Mouse (Mus musculus) CD4-positive, CD25-positive, alpha-beta regulatory T cell (primary cell): ENCODE data around the gene Acox3. TPM values are rescaled to one million over a fixed set of nuclear protein-coding genes. Genes with fewer than 3 reads are reported as not detected.

Experiments used
- polyA plus RNA-seq: library from polyadenylated mRNA; unstranded; fragments of 100-300 nt; shearing (Covaris generic); gene quantifications from one replicate; pipeline ENCODE4 v1.2.1, GENCODE M21; 2017

Acox3 gene
- 40.6 TPM for polyA plus RNA-seq

GRCm38 (mm10) chr5:35582445-35583220 lies at the start of gene Acox3:
Gene Acox3 (plus strand): TSS chr5:35583040.

DNA sequence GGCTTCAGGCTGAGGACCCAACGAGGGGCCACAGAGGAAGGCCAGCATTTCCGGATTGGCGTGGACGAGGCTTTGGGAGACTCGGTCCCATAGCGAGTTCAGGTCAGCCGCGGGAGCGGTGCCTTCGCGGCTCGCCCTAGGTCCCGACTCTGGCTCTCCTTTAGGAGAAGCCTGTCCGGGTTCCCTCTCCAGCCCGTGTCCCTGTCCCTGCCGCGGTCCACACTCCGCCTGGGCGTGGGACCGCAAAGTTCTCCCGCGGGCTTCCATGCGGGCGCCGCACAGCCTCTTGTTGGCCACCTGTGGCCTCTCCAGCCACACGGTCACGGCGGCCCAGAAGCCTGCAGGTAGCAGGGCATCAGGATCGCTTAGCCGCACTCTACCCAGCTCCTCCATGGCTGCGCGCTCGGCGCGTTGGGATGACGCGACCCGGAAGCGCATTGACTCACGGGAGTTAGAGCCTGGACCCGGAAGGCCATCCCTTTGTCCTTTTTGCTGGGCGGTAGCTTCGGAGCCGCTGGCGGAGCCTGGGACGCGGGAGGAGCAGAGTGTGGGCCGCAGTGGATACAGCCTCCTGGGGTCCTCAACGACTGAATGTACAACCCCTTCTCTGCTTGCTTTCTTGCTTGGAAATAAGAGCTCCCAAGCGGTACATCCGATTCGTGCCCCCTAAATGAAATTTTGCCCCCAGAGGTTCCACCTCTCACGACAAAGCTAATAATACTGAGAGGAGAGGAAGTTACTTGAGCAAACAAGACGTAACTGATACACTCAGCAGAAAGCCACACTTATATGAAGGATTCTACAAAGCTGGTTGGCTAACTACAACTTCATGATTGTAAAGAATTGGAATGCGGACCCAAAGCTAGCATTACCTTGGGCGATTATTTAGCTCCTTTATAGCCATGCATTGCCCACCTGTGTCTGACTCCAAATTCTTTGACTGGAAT lies 7.9 kb upstream of the Acox3 start, which contains the start of gene Trmt44:
TSS of gene Trmt44 (minus strand) at position 418 of the 947 bp plus-strand sequence.

Other genes with a start within 250 kb of the Acox3 start
- not detected for gene Hmx1, start 193.9 kb upstream of the Acox3 start, polyA plus RNA-seq
- not detected for gene Cpz, start 57.3 kb upstream of the Acox3 start, polyA plus RNA-seq
- 7.7 TPM for gene Trmt44, start 8.0 kb upstream of the Acox3 start, polyA plus RNA-seq
- not detected for gene Htra3, start 96.7 kb downstream of the Acox3 start, polyA plus RNA-seq
- gene Sh3tc1, start 156.9 kb downstream of the Acox3 start, polyA plus RNA-seq = 5.1 TPM
- 4.8 TPM for gene Ablim2, start 174.8 kb downstream of the Acox3 start, polyA plus RNA-seq